Mouse (Mus musculus): ENCODE measurements around the gene Fmr1.
"Not testable (repeated sequence)": the region's sequence is repeated elsewhere in the genome, so short reads cannot be mapped to it uniquely, and the experiment has no call there.

GRCm38 (mm10) chrX:68691936-68692335 lies 13.6 kb downstream of the Fmr1 start:
- TF ChIP-seq CTCF (IDR thresholded peaks at IDR 0.05; ENCODE audit: control insufficient read depth, insufficient read depth, insufficient read length); CEBPB (IDR thresholded peaks at IDR 0.05; ENCODE audit: low read depth); MAX (IDR thresholded peaks at IDR 0.05): not testable (repeated sequence)
